Mouse (Mus musculus) kidney, adult 9 months (tissue): ENCODE measurements around the gene Foxs1.

ENCODE experiments used
- DNase-seq: peaks from one replicate; pipeline ENCODE4 v3.0.0; 2022

Foxs1 gene

GRCm38 (mm10) chr2:152933048-152933447, at the start of gene Foxs1:
Gene Foxs1 (minus strand): TSS chr2:152933208.
- DNase-seq: peak; percentile 32

- no peak for DNase-seq
Measured at GRCm38 (mm10) chr2:152976991-152977390, 44.0 kb upstream of the Foxs1 start.

GRCm38 (mm10) chr2:152965555-152965954, 32.5 kb upstream of the Foxs1 start:
- DNase-seq: no peak

GRCm38 (mm10) chr2:152962091-152962793, 29.2 kb upstream of the Foxs1 start, which contains the start of gene Ttll9:
Gene Ttll9 (plus strand): TSS chr2:152962485.
- peak; percentile 90 for DNase-seq

GRCm38 (mm10) chr2:152958116-152958515, 25.1 kb upstream of the Foxs1 start:
- DNase-seq: peak; percentile 43

GRCm38 (mm10) chr2:152951850-152952720, 19.1 kb upstream of the Foxs1 start:
- DNase-seq: no peak

GRCm38 (mm10) chr2:152951065-152951849, 18.2 kb upstream of the Foxs1 start, which contains the start of gene Dusp15:
Gene Dusp15 (minus strand): TSS chr2:152951698.
- DNase-seq: no peak

- no peak for DNase-seq
Measured at GRCm38 (mm10) chr2:152950358-152951064, 17.5 kb upstream of the Foxs1 start.

GRCm38 (mm10) chr2:152948438-152949020, 15.5 kb upstream of the Foxs1 start:
- DNase-seq: no peak

- DNase-seq: no peak
Measured at GRCm38 (mm10) chr2:152947098-152947497, 14.1 kb upstream of the Foxs1 start.

- DNase-seq: no peak
Measured at GRCm38 (mm10) chr2:152944013-152944412, 11.0 kb upstream of the Foxs1 start.

GRCm38 (mm10) chr2:152943568-152943967, 10.6 kb upstream of the Foxs1 start:
- no peak for DNase-seq

GRCm38 (mm10) chr2:152942898-152943515, 10.0 kb upstream of the Foxs1 start:
- DNase-seq: no peak

- no peak for DNase-seq
Measured at GRCm38 (mm10) chr2:152941776-152942175, 8.8 kb upstream of the Foxs1 start.

GRCm38 (mm10) chr2:152941106-152941505, 8.1 kb upstream of the Foxs1 start:
- DNase-seq: no peak

- DNase-seq: peak; percentile 57
Measured at GRCm38 (mm10) chr2:152939846-152940245, 6.8 kb upstream of the Foxs1 start.

- DNase-seq: peak; percentile 47
Measured at GRCm38 (mm10) chr2:152933614-152934013, 606 bp upstream of the Foxs1 start.

- no peak for DNase-seq
Measured at GRCm38 (mm10) chr2:152931456-152932160, 1.4 kb downstream of the Foxs1 start.

GRCm38 (mm10) chr2:152930276-152930675, 2.7 kb downstream of the Foxs1 start:
- no peak for DNase-seq

GRCm38 (mm10) chr2:152928988-152929370, 4.0 kb downstream of the Foxs1 start:
- DNase-seq: no peak
